Mouse (Mus musculus) lung, embryonic 14.5 days (tissue): ENCODE measurements at regions not wholly inside any gene's neighbourhood (a gene's known extent, or its start where the extent isn't known, plus 50 kb on each side); places are given as distances from the start of the nearest gene placed in this dataset.
A peak's percentile ranks its signal among the peaks of the same experiment; 100 is the strongest.

Source experiments
- ATAC-seq: fragments of 200-750 bp; cut with Nextera tagmentation; 2 replicates; pipeline ENCODE4 v1.8.0; 2017; ENCODE audit warnings: mild to moderate bottlenecking, moderate TSS enrichment, moderate library complexity; ENCODE audit not compliant: insufficient read depth
- DNase-seq: peaks from one replicate; pipeline ENCODE4 v3.0.0-alpha.2; 2015
- H3K27ac ChIP-seq: fragments of 300-500 bp; sonication (generic); 2 replicates; pipeline ENCODE4 v1.5.1; 2014; ENCODE audit warnings: low read depth, mild to moderate bottlenecking, moderate library complexity
- H3K27me3 ChIP-seq: fragments of 300-500 bp; sonication (generic); 2 replicates; pipeline ENCODE4 v1.6.1; 2014; ENCODE audit warnings: low read length, control low read depth; ENCODE audit not compliant: insufficient read depth
- H3K36me3 ChIP-seq: fragments of 300-500 bp; sonication (generic); 2 replicates; pipeline ENCODE4 v1.6.1; 2014; ENCODE audit warnings: control low read depth; ENCODE audit not compliant: insufficient read depth
- H3K4me1 ChIP-seq: fragments of 300-500 bp; sonication (generic); 2 replicates; pipeline ENCODE4 v1.6.1; 2014; ENCODE audit warnings: antibody characterized with exemption, control low read depth; ENCODE audit not compliant: insufficient read depth
- H3K4me2 ChIP-seq: fragments of 300-500 bp; sonication (generic); 2 replicates; pipeline ENCODE4 v1.6.1; 2014; ENCODE audit warnings: mild to moderate bottlenecking
- H3K4me3 ChIP-seq: fragments of 300-500 bp; sonication (generic); 2 replicates; pipeline ENCODE4 v1.5.1; 2014; ENCODE audit warnings: low read depth, low read length
- H3K9ac ChIP-seq: fragments of 300-500 bp; sonication (generic); 2 replicates; pipeline ENCODE4 v1.6.1; 2014
- H3K9me3 ChIP-seq: fragments of 300-500 bp; sonication (generic); 2 replicates; pipeline ENCODE4 v1.6.1; 2016; ENCODE audit warnings: low read depth, low read length, control low read depth
- CTCF ChIP-seq: IDR thresholded peaks from 2 replicates; pipeline ENCODE4 v1.5.1; 2016; ENCODE audit warnings: antibody characterized with exemption, low read depth
- WGBS: fragments of 180-500 bp; shearing (Covaris S2); extraction: QIAGEN DNeasy Blood & Tissue Kit; methylation state at CpG from one replicate; pipeline ENCODE4 v1.1.7; 2014; 5-methylcytosine and 5-hydroxymethylcytosine counted together

DNA sequence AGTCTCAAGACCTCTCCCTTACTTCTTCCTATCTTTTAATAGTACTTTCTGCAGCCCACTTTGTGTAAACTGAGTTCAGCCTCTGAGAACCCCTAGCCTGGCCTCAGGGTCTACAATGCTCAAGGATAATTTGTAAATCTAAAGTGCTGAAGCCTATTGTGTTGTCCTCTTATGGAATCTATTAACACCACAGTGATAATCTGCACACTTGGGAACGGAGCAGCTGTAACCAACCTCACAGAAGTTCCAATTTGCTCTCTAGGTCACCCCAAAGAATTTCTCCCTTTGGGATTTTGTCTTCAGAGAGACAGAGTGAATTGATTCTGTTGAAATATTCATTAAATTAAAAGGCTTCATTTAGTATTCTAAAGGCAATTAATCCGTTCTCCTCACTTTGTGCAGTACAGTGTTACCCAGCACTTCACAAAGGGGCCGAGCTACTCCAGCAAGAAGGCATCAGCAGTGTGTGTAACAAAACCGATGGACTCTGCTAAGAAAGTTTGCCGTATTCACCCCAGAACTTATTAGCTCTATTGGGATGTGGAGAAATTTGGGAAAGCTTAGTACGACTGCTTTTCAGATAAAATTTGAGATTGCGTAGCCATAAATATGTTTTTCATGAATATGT, 773.7 kb downstream of the Dach1 start:
- no peak for DNase-seq

DNA sequence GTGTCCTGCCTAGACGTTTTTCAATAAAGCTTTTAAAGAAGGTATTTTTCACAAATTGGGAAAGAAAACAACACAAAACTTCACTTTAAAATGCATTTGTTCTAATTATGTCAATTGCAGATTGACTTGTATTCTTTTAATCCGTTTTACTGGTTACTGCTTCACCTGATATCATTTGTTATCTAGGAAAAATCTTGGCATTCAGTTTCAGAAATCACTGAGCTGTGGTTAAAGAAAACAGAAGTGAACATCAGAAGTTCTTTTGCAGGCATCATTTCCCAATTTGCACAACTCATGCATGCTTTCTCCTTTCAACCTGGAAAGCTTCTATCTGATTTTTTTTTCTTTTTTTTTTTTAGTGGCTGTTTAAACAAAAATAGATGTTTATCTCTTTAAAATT, 780.6 kb downstream of the Dach1 start:
- TF ChIP-seq CTCF, result no peak
- Histone ChIP-seq H3K4me3 (no peak overlapping the region), H3K9ac (no peak overlapping the region), H3K4me1 (no peaks in the 10 kb centered on the region), H3K36me3 (no peaks in the 10 kb centered on the region), H3K4me2 (no peak overlapping the region), H3K27ac (no peak overlapping the region), H3K27me3 (no peaks in the 10 kb centered on the region), H3K9me3 (no peaks in the 10 kb centered on the region)
- DNase-seq, result no peak
- ATAC-seq, result no peak
- 59% methylated on average over 2 of the region's 2 CpGs for WGBS

More for the DNA sequence above, 773.7 kb downstream of the Dach1 start:
- H3K4me3 ChIP-seq, result no peak overlapping the region
- no peak overlapping the region for H3K27ac ChIP-seq
- H3K4me1 ChIP-seq, result no peaks in the 10 kb centered on the region
- H3K9me3 ChIP-seq, result no peaks in the 10 kb centered on the region
- H3K27me3 ChIP-seq, result no peaks in the 10 kb centered on the region
- no peak overlapping the region for H3K9ac ChIP-seq
- no peak for ATAC-seq
- no peak for TF ChIP-seq CTCF
- no peak overlapping the region for H3K4me2 ChIP-seq
- WGBS, result 83% methylated on average over 7 of the region's 7 CpGs
- H3K36me3 ChIP-seq, result no peaks in the 10 kb centered on the region

DNA sequence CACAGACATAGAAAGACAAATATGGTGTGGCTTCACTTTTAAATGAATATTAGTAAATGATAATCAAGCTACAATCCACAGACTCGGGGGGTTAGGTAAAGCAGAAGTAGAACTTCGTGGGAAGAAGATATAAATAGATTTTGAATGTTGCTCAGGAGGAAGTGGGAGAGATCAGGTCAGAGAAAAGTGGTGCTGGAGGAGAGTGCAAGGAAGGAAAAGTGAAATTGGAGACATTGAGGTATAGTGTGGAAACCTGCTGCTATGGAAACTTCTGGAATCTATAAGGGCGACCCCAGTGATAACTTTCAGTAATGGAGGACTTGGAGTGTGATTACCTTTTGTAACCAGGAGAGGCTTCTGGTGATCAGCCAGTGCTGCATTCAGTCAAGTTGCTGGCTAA, 789.4 kb downstream of the Dach1 start:
- no peak for TF ChIP-seq CTCF
- H3K4me2 ChIP-seq, result no peak overlapping the region
- H3K27ac ChIP-seq, result no peak overlapping the region
- no peaks in the 10 kb centered on the region for H3K9me3 ChIP-seq
- no peak overlapping the region for H3K4me3 ChIP-seq
- H3K36me3 ChIP-seq, result no peaks in the 10 kb centered on the region
- H3K27me3 ChIP-seq, result no peaks in the 10 kb centered on the region
- WGBS, result 70% methylated on average over 3 of the region's 3 CpGs
- ATAC-seq (no peak), DNase-seq (no peak)
- no peak overlapping the region for H3K9ac ChIP-seq
- H3K4me1 ChIP-seq, result no peaks in the 10 kb centered on the region

DNA sequence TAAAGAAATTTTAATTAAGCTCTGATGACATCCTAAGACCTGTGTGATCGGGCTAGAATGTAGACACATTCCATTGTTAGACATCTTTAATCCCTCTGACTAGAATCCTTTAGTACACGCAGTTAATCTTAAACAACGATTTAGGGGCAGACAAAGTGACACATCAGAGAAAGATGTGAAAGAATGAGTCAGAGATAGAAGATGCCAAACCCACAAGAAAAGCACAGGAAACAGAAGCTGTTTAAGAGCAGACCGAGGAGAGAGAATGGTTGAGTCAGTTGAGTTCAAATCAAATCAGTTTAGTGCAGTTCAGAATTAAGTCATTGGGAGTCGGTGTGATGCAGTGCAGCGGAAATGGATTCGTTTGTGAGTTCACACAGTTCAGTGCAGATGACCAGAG, 812.6 kb downstream of the Dach1 start:
- no peak overlapping the region for H3K27ac ChIP-seq
- WGBS, result 84% methylated on average over 7 of the region's 7 CpGs
- no peak overlapping the region for H3K4me3 ChIP-seq
- H3K36me3 ChIP-seq, result no peaks in the 10 kb centered on the region
- no peak overlapping the region for H3K9ac ChIP-seq
- no peaks in the 10 kb centered on the region for H3K9me3 ChIP-seq
- no peak overlapping the region for H3K4me2 ChIP-seq
- DNase-seq, result no peak
- no peaks in the 10 kb centered on the region for H3K27me3 ChIP-seq
- no peak for TF ChIP-seq CTCF
- H3K4me1 ChIP-seq, result no peaks in the 10 kb centered on the region
- ATAC-seq, result no peak

DNA sequence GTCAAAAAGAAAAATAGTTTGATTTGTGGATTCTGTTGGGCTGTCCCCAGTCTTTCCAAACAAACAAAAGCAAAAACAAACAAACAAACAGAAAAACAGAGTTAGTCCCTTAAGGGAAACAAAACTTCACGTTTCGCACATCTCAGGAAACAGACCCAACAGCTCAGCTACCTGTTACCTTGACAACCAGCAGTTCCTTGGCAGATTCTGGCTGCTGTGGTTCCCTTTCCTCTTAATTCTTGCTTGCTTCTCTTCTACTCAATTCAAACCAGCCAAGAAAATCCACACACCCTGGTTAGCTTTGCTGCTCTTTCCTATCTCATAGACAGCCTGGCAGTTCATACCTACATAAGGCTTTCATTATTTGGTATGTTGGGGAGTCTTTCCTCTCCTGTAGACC, 821.6 kb downstream of the Dach1 start:
- Histone ChIP-seq H3K9ac (no peak overlapping the region), H3K36me3 (no peaks in the 10 kb centered on the region), H3K27ac (no peak overlapping the region), H3K4me3 (no peak overlapping the region), H3K27me3 (no peaks in the 10 kb centered on the region), H3K9me3 (no peaks in the 10 kb centered on the region), H3K4me1 (no peaks in the 10 kb centered on the region), H3K4me2 (no peak overlapping the region)
- no peak for ATAC-seq
- no peak for TF ChIP-seq CTCF
- WGBS, result 68% methylated on average over 2 of the region's 2 CpGs
- no peak for DNase-seq

DNA sequence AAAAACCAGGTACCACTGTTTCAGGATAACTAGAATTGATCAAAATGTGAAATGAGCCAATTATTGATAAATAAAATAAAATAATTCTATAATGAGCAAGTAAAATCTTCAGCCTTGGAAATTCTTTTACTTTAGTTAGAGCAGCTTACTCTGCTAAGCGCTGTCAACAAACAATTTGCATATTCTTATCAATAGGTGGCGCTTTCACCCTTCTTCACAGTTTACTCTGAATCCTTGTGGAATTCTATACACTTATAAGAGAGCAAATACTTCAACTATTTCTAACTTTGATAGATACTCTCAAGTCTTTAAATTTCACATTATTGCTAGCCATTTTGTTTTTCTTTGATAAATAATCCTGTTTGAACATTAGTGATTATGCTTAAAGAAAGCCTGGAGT, 812.5 kb upstream of the Klhl1 start:
- no peak overlapping the region for H3K9ac ChIP-seq
- peak; percentile 88 for DNase-seq
- H3K9me3 ChIP-seq, result no peaks in the 10 kb centered on the region
- WGBS, result 6% methylated on average over 2 of the region's 2 CpGs
- ATAC-seq, result peak; percentile 74; the same call in 1 of the 2 replicates
- H3K27ac ChIP-seq, result no peak overlapping the region
- TF ChIP-seq CTCF, result peak; percentile 62
- no peaks in the 10 kb centered on the region for H3K27me3 ChIP-seq
- no peak overlapping the region for H3K4me2 ChIP-seq
- H3K4me3 ChIP-seq, result no peak overlapping the region
- H3K4me1 ChIP-seq, result no peaks in the 10 kb centered on the region
- no peaks in the 10 kb centered on the region for H3K36me3 ChIP-seq

DNA sequence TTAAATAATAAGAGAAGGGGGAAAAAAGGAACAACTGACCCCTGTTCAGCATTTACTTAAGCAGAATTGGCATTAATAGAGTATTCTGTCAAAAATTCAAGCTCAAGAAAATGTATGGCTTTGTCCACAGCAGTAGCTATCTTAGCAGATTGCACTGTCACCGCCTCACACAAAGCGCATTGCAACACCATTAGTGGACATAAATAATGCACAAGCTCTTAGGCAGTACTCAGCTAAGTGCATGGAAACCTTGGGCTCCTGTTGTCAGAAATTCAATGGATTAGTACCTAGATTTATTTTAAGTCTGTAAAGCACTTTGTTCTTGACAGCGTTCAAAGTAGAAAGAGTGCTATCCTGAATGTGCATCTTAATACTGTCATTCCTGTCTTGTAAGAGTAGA, 811.1 kb upstream of the Klhl1 start:
- Histone ChIP-seq H3K36me3 (no peaks in the 10 kb centered on the region), H3K27me3 (no peaks in the 10 kb centered on the region), H3K9ac (no peak overlapping the region), H3K27ac (no peak overlapping the region), H3K9me3 (no peaks in the 10 kb centered on the region), H3K4me1 (no peaks in the 10 kb centered on the region), H3K4me3 (no peak overlapping the region), H3K4me2 (no peak overlapping the region)
- DNase-seq (no peak), ATAC-seq (no peak)
- TF ChIP-seq CTCF, result no peak
- WGBS, result 62% methylated on average over 3 of the region's 3 CpGs

DNA sequence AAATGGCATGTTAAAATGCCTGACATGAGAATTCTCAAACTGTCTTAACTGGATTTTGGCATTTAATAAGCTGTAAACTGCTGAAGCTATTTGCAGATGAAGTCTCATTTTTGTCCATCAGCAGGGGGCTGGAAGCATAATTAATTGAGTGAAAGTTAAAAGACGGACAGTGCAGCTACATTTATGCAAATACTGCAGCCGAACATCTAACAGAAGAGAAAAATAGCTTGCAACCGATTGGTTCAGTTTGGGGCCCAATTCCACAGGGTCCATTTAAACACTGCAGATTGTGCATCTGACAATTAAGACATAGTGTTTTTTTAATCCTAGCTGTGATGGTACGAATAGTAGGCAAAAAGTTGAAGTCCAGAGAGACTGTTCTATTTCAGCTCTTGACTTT, 774.2 kb upstream of the Klhl1 start:
- no peak for TF ChIP-seq CTCF
- ATAC-seq (no peak; the same call in 1 of the 2 replicates), DNase-seq (peak; percentile 15)
- H3K4me1 ChIP-seq, result no peaks in the 10 kb centered on the region
- H3K9me3 ChIP-seq, result no peaks in the 10 kb centered on the region
- H3K27me3 ChIP-seq, result no peaks in the 10 kb centered on the region
- no peak overlapping the region for H3K4me2 ChIP-seq
- WGBS, result 35% methylated on average over 4 of the region's 4 CpGs
- no peaks in the 10 kb centered on the region for H3K36me3 ChIP-seq
- no peak overlapping the region for H3K9ac ChIP-seq
- no peak overlapping the region for H3K27ac ChIP-seq
- H3K4me3 ChIP-seq, result no peak overlapping the region
